Mouse (Mus musculus) layer of hippocampus, adult 9-11 months (tissue): ENCODE results near the gene Vps11.
A peak's percentile ranks its signal among the peaks of the same experiment; 100 is the strongest.
"Not testable (repeated sequence)": the region's sequence is repeated elsewhere in the genome, so short reads cannot be mapped to it uniquely, and the experiment has no call there.

Source experiments
- DNase-seq: peaks from one replicate; pipeline ENCODE4 v3.0.0; 2022

Gene Vps11

GRCm38 (mm10) chr9:44361190-44361917 lies at the start of gene Vps11:
Gene Vps11 (minus strand): TSS chr9:44361670.
- peak; percentile 93 for DNase-seq

GRCm38 (mm10) chr9:44410647-44411336 lies 49.3 kb upstream of the Vps11 start:
- no peak for DNase-seq

- DNase-seq = not testable (repeated sequence)
These were observed 47.2 kb upstream of the Vps11 start for GRCm38 (mm10) chr9:44408693-44409092.

- DNase-seq = no peak
These were observed 46.3 kb upstream of the Vps11 start for GRCm38 (mm10) chr9:44407752-44408097.

GRCm38 (mm10) chr9:44406906-44407751 lies 45.7 kb upstream of the Vps11 start, which contains the start of the genes Rps25 and Trappc4:
Gene Rps25 (plus strand): TSS chr9:44407139.
Gene Trappc4 (minus strand): TSS chr9:44407600.
- DNase-seq = peak; percentile 93

GRCm38 (mm10) chr9:44405011-44405410 lies 43.5 kb upstream of the Vps11 start:
- DNase-seq = no peak

- no peak for DNase-seq
These were observed 39.6 kb upstream of the Vps11 start for GRCm38 (mm10) chr9:44401081-44401480.

- DNase-seq = no peak
These were observed 38.3 kb upstream of the Vps11 start for GRCm38 (mm10) chr9:44399795-44400114.

- DNase-seq = no peak
These were observed 37.8 kb upstream of the Vps11 start for GRCm38 (mm10) chr9:44399114-44399794.

- peak; percentile 46 for DNase-seq
These were observed 37.1 kb upstream of the Vps11 start for GRCm38 (mm10) chr9:44398551-44398950.

- no peak for DNase-seq
These were observed 36.6 kb upstream of the Vps11 start for GRCm38 (mm10) chr9:44398087-44398486.

- peak; percentile 98 for DNase-seq
These were observed 35.4 kb upstream of the Vps11 start, which contains the start of gene Slc37a4 for GRCm38 (mm10) chr9:44396684-44397411. Gene Slc37a4 (plus strand): TSS chr9:44396852.

GRCm38 (mm10) chr9:44391466-44391865 lies 30.0 kb upstream of the Vps11 start:
- DNase-seq = peak; percentile 60

GRCm38 (mm10) chr9:44389273-44389672 lies 27.8 kb upstream of the Vps11 start:
- DNase-seq = peak; percentile 30

- no peak for DNase-seq
These were observed 25.8 kb upstream of the Vps11 start for GRCm38 (mm10) chr9:44387221-44387620.

- no peak for DNase-seq
These were observed 23.1 kb upstream of the Vps11 start for GRCm38 (mm10) chr9:44384596-44384995.

GRCm38 (mm10) chr9:44379862-44380261 lies 18.4 kb upstream of the Vps11 start:
- peak; percentile 37 for DNase-seq

GRCm38 (mm10) chr9:44379054-44379834 lies 17.8 kb upstream of the Vps11 start, which contains the start of gene Hyou1:
Gene Hyou1 (plus strand): TSS chr9:44379490.
- DNase-seq = peak; percentile 99

- DNase-seq = no peak
These were observed 16.8 kb upstream of the Vps11 start for GRCm38 (mm10) chr9:44378153-44378730.

- not testable (repeated sequence) for DNase-seq
These were observed 15.9 kb upstream of the Vps11 start for GRCm38 (mm10) chr9:44377335-44377734.

- DNase-seq = no peak
These were observed 14.7 kb upstream of the Vps11 start for GRCm38 (mm10) chr9:44376141-44376540.
